Mouse (Mus musculus) G1E (cell line): ENCODE measurements around the gene Phyhipl.

Experiments used
- CTCF ChIP-seq: IDR thresholded peaks from 2 replicates; pipeline ENCODE4 v1.5.1; 2012; ENCODE audit warnings: low read depth, low read length, inconsistent platforms, mixed read lengths
- GATA1 ChIP-seq: IDR thresholded peaks from 2 replicates; pipeline ENCODE4 v1.6.1; 2012; ENCODE audit warnings: borderline replicate concordance, low read length, inconsistent platforms, mixed read lengths
- POLR2AphosphoS5 ChIP-seq: IDR thresholded peaks from 2 replicates; pipeline ENCODE4 v1.6.1; 2012; ENCODE audit warnings: low read depth, low read length, inconsistent platforms; ENCODE audit not compliant: insufficient replicate concordance
- TAL1 ChIP-seq: conservative IDR thresholded peaks from 2 replicates; pipeline ENCODE4 v1.6.1; 2012; ENCODE audit warnings: low read depth, low read length, inconsistent platforms, mixed read lengths

DNA sequence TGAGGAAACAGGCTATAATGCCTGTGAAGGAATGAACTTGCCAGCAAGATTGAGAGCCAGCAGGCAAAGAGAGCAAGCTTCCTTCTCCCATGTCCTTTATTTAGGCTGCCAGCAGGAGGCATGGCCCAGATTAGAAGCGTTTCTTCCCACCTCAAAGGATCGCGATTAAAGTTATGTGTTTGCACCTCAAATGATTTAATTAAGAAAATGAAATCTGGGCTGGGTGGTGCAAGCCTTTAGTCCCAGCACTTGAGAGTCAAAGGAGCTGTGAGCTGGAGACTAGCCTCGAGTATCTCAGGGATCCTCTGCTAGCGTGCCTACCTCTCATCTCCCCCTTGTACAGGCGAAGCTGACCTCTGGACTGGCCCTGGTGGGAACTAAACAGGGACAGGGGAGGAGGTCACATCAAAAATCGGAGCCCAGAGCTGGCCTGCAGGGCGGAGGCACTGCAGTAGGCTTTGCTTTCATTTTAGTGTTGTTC, 122.4 kb downstream of the Phyhipl start:
- TF ChIP-seq CTCF = no peak
- no peak for TF ChIP-seq GATA1
- no peak for TF ChIP-seq TAL1
- TF ChIP-seq POLR2AphosphoS5 = no peak
